Mouse (Mus musculus): ENCODE measurements around the gene 0610030E20Rik.

0610030E20Rik gene

GRCm38 (mm10) chr6:72367460-72367974 lies 20.4 kb downstream of the 0610030E20Rik start:
- intact Hi-C loops (cut with DNase I) = no loop called here

DNA sequence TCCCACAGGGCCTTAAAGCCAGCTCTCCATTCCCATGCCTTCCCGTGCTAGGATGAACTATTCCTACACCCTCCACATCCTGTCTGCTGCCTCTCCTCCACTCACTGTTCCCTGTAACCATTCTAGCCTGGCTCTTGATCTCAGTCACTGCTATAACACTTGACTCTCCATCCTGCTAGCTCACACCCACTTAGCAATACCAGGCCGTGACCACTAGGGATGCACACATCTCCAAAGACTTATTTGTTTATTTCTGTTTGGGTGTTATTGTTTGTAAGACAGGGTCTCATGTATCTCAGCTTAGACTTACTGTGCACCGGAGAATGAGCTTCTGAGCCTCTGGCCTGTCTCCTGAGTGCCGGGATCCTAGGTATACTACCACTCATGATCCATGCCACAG lies 22.4 kb downstream of the 0610030E20Rik start:
- intact Hi-C loops (cut with DNase I) = no loop called here

DNA sequence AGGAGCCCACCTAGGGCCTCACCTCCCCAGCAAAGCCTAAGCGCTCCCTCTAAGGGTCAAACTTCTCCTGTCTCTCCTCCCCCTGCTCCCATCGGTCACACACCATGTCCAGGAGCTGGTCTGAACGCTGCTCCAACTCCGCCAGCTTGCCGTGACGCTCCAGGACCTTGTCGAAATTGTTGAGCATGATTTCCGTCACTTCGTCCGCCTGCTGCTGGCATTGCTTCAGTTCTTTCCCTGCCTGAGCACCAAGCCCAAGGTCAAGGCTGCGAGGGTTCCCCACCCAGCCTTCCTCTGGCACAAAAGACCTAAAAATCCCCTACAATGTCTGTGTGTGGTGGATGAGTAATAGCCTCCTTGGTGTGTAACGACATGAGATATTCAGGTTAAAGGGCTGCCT lies 23.0 kb downstream of the 0610030E20Rik start:
- intact Hi-C loops (cut with DNase I) = no loop called here

DNA sequence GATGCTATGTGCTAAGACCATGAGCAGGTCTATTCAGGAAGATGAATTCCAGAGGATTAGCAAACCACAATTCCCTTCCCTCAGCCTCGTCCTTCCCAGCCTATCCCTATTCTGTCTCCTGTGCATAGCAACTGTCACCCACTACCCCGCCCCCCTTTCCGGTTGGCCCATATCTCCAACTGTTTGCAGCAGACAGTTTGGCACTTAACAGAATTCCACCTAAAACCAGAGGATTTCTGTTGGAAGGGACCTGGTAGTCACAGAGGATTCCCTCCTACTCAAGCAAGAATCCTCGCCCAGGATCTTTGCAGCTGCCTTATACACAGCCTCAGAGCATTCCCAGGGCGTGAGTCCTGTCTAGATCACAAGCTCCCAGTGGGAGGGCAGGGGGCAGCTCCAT lies 24.0 kb downstream of the 0610030E20Rik start:
- intact Hi-C loops (cut with DNase I) = no loop called here

DNA sequence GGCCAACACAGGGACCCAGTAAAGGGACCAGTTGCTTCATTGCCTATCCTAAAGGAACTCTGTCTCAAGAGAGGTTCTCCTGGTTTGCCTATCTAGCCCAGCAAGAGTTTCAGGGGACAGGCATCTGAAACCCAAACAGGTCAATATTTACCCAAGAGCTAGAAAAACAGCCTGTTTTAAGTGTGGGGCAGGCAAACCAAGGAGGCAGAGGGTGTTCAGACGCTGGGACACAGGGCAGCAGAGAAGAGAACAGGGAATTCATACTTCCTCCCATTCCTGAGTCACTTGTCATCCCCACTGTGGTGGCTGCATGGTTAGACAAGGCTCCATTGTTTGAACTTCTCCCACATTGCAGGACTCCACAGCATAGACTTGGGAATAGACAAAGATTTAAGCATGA lies 24.5 kb downstream of the 0610030E20Rik start:
- intact Hi-C loops (cut with DNase I) = no loop called here

DNA sequence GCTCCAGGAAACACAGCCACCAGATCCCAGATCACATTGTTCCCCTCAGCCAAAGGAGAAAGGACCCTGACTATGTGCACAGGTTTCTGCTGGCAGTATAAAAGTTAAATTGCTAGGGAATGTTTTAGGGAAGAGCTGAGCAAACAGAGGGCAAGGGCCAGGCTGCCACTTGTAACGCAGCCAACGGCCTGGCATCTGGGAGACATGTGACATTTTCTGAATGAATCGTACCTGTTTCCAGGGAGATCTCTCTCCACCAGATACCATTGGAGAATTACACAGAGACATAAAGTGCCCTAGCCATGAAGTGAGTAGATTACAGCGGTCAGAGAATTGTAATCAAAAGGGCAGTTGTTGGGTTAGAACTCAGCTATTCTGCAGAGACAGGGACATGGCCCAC lies 26.1 kb downstream of the 0610030E20Rik start:
- intact Hi-C loops (cut with DNase I) = no loop called here

GRCm38 (mm10) chr6:72374206-72374605 lies 27.1 kb downstream of the 0610030E20Rik start:
- intact Hi-C loops (cut with DNase I) = no loop called here

DNA sequence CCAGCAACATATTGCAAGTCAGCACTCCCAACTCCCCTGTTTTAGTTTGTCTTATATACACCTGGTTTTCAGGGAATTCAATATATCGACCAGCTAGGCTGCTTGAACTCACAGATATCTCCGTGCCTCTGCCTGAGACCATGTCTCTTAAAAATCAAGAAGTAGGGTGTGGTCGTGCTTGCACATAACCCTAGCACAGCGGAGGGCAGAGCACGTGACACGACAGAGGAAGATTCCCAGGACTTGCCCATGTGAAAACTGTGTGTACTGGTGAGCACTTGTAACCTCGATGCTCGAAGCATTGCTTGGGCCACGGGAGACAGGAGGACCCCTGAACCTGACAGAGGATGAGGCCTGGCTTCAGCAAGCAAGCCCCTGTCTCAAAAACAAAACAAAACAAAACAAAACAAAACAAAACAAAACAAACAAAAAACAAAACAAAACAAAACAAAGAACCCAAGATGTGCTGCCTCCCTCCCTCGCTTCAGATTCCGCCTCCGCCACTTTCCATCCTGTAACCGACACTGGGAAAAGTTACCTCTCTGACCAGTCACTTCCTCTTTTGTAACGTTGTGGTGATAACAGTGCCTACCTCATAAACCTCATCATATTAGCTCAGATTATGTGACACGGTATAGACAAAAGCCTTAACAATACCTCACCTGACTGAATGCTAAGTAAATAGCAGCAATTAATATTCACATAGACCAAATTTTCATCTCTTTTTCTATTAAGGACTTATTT lies 27.9 kb downstream of the 0610030E20Rik start:
- intact Hi-C loops (cut with DNase I) = no loop called here

- intact Hi-C loops (cut with DNase I) = no loop called here
Measured at GRCm38 (mm10) chr6:72378510-72379234, 31.6 kb downstream of the 0610030E20Rik start.

DNA sequence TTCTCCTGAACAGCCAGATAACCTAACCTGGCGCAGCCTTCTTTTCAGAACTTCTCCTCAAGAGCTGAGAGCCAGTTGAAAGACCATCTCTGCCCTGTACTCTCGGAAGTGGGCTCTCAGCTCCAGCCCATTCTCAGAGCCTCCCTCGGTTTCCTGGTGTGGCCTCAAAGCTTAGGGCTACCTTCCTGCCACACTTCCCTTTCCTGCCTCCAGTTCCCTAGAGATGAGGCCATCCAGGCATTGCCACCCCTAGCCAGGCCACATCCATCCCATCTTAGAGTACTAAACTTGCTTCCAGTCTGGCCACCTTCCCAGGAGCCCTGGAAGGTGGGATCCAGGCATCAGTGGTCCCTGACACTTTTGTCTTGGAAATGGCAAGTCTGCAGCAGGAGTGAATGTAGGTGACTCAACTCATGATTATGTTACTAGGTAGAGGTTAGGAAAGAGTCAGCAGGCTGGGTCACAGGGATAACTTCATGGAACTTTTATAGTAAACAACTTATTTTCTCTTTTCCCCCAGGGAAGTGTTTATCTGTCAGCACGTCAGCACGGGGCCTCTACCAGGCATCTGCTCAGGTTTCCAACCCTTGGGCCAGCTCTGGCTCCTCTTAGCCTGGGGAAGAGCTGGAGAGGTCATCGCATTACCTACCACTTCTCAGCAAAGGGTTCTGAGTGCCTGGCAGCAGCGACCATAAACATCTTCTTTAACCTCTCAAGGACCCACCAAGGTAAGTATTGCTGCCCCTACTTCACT lies 32.4 kb downstream of the 0610030E20Rik start:
- intact Hi-C loops (cut with DNase I) = no loop called here

DNA sequence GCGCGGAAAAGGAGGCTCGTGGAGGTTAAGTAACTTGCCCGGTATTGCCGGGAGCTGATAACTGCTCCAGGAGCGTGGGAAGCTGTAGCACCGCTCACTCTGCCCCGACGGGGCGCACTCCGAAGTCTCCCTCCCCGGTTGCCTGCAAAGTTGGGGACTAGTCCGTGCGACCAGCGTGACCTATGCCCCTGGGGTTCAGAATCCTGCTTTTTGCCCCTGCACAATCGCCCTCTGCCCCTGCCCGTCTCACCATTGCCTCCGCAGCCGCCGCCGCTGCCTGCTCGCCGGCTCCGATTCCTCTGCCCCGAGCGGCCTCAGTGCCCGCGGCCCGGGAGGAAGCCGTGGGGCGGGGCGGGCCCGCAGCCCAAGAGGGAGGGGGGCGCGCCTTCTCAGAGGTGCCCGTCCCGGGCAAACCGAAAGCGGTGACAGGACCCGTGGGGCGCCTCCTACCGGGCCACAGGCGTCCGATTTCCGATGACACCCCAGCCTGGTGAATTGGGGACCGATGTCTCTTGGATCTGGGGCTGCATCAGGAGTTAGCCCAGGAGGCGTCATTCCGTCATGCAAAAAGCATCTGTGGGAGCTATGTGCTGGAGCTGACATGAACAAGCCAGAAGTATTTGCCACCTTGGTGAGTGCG lies 33.1 kb downstream of the 0610030E20Rik start, which contains the start of gene Vamp5:
TSS of gene Vamp5 (minus strand) at position 338 of the 640 bp plus-strand sequence.
- intact Hi-C loops (cut with DNase I) = no loop called here

- intact Hi-C loops (cut with DNase I) = no loop called here
Measured at GRCm38 (mm10) chr6:72382494-72382893, 35.4 kb downstream of the 0610030E20Rik start.

- intact Hi-C loops (cut with DNase I) = no loop called here
Measured at GRCm38 (mm10) chr6:72383142-72383820, 36.2 kb downstream of the 0610030E20Rik start.

DNA sequence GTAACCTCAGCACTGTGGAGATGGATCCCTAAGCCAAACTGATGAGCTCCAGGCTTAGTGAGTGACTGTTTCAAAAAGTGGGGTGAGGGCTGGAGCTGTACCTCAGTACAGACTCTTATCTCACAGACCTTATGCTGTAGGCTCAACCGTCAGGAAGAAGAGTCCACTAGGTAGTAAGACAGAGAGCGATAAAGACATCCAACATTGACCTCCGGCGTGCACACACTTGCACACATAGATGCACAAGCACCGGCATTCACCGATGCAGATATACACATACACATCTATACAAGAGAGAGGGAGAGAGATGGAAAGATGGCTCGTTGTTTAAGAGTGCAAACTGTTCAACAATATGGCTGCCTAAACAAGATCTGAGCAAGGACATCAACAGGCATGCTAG lies 36.8 kb downstream of the 0610030E20Rik start:
- intact Hi-C loops (cut with DNase I) = no loop called here

- intact Hi-C loops (cut with DNase I) = no loop called here
Measured at GRCm38 (mm10) chr6:72385258-72385657, 38.1 kb downstream of the 0610030E20Rik start.

- intact Hi-C loops (cut with DNase I) = no loop called here
Measured at GRCm38 (mm10) chr6:72386561-72386960, 39.4 kb downstream of the 0610030E20Rik start.

DNA sequence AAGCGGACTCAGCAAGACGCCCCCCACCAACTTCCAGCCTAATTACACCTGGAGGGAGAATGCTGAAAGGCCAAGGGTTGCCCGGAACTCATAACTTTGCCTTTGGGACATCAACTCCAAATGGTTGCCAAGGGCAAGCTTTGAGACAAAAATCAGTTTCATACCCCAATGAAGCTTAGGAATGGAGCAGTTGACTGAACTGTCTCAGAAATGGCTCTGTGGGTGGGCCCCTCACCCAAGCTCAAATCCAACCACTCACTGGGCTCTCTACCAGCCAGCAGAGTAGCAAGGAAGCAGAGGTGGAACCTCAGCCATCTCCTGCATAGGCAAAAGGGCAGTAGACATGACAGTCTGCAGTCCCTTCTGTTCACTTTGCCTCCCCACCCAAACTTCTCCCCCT lies 40.7 kb downstream of the 0610030E20Rik start:
- intact Hi-C loops (cut with DNase I) = no loop called here

DNA sequence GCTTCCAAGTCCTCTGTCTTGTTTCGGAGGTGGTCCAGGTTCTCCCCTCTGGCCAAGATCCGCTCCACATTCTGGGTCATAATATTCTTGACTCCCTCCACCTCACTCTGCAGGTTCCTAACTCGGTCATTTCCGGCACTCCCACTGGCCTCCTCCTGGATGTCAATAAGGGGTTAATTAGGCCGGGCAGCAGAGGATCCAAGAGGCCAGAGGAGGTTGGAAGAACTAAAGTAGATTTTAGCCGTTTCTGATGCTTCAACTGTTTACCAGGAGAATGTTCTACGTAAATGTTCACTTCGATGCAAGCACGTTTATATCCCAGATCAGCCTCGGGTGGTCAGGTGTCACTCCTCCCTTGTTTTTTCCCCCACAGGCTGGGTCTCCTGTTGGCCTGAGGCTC lies 41.1 kb downstream of the 0610030E20Rik start:
- intact Hi-C loops (cut with DNase I) = no loop called here

DNA sequence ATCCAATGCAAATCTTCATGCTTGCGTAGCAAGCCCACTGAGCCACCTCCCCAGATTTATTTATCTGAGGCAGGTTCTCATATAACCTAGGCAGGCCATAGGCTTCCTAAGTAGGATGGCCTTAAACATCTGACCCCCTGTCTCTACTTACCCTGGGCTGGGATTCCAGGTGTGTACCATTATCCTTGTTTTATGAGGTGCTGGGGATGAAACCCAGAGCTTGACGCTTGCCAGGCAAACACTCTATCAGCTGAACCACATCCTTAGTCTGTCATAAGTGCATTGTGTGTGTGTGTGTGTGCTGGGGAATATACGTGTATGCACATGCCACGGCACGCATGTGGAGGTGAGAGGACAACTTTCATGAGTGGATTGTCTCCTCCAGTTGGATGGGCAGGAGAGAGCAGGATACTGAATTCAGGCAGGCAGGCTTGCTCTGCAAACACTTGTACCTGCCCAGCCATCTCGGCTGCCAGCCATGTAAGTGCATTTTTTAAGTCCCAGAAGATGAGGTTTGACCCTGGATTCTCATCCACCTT lies 41.7 kb downstream of the 0610030E20Rik start:
- intact Hi-C loops (cut with DNase I) = no loop called here

DNA sequence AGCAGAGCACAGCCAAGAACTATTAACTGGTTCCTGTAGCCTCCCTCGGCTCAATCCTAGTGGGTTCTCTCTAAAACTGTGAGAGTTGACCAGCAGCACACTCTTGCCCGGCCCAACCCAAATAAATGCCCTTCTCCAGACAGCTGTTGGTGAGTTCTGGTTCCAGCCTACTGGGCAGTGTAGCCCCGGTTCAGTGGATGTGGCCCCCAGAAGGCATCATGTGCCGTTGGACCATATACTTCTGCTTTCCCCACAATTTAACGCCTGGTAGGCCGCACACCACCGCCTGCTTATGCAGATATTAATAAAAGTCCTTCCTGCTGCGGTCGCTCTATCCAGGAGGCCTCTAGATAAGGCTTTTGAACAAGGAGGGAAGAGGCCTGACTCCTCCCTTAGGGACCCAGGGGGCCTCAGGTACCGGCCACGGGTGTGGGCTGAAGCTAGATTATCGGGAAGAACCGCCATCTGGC lies 42.4 kb downstream of the 0610030E20Rik start:
- intact Hi-C loops (cut with DNase I) = no loop called here

Data from adrenal gland (tissue).